Mouse (Mus musculus) limb, embryonic 11.5 days (tissue): Measurements from ENCODE around the gene Ptpn22. TPM values are rescaled to one million over a fixed set of nuclear protein-coding genes. Genes with fewer than 3 reads are reported as not detected.
"Not testable (repeated sequence)": the region's sequence is repeated elsewhere in the genome, so short reads cannot be mapped to it uniquely, and the experiment has no call there.

ENCODE experiments used
- ATAC-seq: fragments of 200-750 bp; cut with Nextera tagmentation; 2 replicates; pipeline ENCODE4 v1.8.0; 2017; ENCODE audit warnings: low read depth; ENCODE audit not compliant: insufficient number of reproducible peaks, low FRiP score, low TSS enrichment
- DNase-seq: peaks from one replicate; pipeline ENCODE4 v3.0.0-alpha.2; 2015; ENCODE audit warnings: low spot score
- H3K27ac ChIP-seq: fragments of 300-500 bp; sonication (generic); replicated peaks from 2 replicates; pipeline ENCODE4 v1.5.1; 2014; ENCODE audit warnings: low read depth, mild to moderate bottlenecking, low read length
- H3K27me3 ChIP-seq: fragments of 300-500 bp; sonication (generic); 2 replicates; pipeline ENCODE4 v1.6.1; 2014; ENCODE audit warnings: mild to moderate bottlenecking, low read length, mixed read lengths; ENCODE audit not compliant: control insufficient read depth, insufficient read depth
- H3K36me3 ChIP-seq: fragments of 300-500 bp; sonication (generic); 2 replicates; pipeline ENCODE4 v1.6.1; 2014; ENCODE audit warnings: mild to moderate bottlenecking, low read length, moderate library complexity, mixed read lengths; ENCODE audit not compliant: control insufficient read depth, insufficient read depth
- H3K4me1 ChIP-seq: fragments of 300-500 bp; sonication (generic); 2 replicates; pipeline ENCODE4 v1.6.1; 2014; ENCODE audit warnings: low read length, mixed read lengths; ENCODE audit not compliant: control insufficient read depth, insufficient read depth
- H3K4me2 ChIP-seq: fragments of 300-500 bp; sonication (generic); 2 replicates; pipeline ENCODE4 v1.6.1; 2014; ENCODE audit warnings: low read depth, mild to moderate bottlenecking, moderate library complexity; ENCODE audit not compliant: severe bottlenecking
- H3K4me3 ChIP-seq: fragments of 300-500 bp; sonication (generic); 2 replicates; pipeline ENCODE4 v1.5.1; 2014; ENCODE audit warnings: low read depth, low read length
- H3K9ac ChIP-seq: fragments of 300-500 bp; sonication (generic); 2 replicates; pipeline ENCODE4 v1.6.1; 2014; ENCODE audit warnings: mild to moderate bottlenecking, low read length
- H3K9me3 ChIP-seq: fragments of 300-500 bp; sonication (generic); 2 replicates; pipeline ENCODE4 v1.6.1; 2016; ENCODE audit warnings: low read length; ENCODE audit not compliant: control insufficient read depth
- whole genome bisulfite sequencing: fragments of 180-500 bp; shearing (Covaris S2); extraction: QIAGEN DNeasy Blood & Tissue Kit; methylation state at CpG from one replicate; pipeline ENCODE4 v1.1.7; 2014; 5-methylcytosine and 5-hydroxymethylcytosine counted together
- polyA plus RNA-seq: library from polyadenylated mRNA; unstranded; fragments of >200 nt; fragmentation: Nextera tagmentation; extraction: Ambion mirVana; gene quantifications from 2 replicates; pipeline ENCODE4 v1.2.1, GENCODE M21; 2014

The Ptpn22 gene
- polyA plus RNA-seq = 0.17 and 0.35 TPM in 2 replicates

DNA sequence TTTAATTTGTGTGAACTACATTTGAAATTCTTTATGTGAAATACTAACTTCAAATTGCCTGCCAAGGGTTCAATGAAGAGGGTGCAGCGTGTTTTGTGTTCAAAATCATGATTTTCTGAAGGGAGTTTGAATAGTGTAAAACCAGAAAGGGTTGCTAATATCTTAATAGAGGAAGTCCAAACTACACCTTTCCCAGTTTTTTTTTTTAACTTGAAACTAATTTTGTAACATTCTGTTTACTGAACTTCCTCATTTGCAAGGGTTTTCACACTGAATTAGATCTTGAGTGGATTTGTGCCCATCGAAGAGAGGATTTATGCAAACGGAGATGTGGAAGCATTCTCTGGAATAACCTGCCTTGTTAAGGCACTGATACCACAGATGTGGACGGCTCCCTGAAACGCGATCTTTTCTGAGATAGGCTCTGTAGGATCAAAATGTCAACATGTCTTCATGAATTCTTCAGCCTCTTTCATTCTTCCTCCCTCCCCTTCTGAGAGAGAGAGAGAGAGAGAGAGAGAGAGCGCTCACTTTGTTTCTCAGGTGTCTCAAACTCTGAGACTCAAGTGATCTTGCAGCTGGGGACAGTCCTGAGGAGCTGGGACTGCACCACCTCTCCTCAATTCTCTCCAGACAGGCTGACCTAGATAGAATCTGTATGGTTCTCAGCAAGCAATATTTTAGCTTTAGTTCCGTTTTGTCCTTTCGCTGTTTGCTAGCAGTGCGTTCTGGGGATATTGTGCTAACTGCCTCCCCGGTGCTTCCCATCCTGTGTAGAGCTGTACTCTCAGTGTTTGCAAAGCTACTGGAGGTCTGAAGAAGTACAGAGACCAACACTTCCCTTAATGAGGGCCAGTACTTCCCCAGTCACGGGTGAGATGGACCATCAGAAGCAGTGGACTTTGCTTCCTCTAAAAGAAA is at the start of gene Ptpn22:
Gene Ptpn22, plus strand, starts transcription at position 915 of the 921 bp plus-strand sequence.
- 79% methylated on average over 12 of the region's 12 CpGs for WGBS
- Histone ChIP-seq H3K27ac (no peak within 1 kb of the TSS), H3K36me3 (no peaks in the 10 kb centered on the region), H3K9me3 (no peaks in the 10 kb centered on the region), H3K4me1 (no peaks in the 10 kb centered on the region), H3K4me3 (no peak within 1 kb of the TSS), H3K4me2 (no peak within 1 kb of the TSS), H3K9ac (no peak within 1 kb of the TSS), H3K27me3 (no peaks in the 10 kb centered on the region)
- DNase-seq (no peak), ATAC-seq (no peak)

GRCm38 (mm10) chr3:103809799-103810150 is 49.8 kb upstream of the Ptpn22 start:
- Histone ChIP-seq H3K27ac (peak overlapping the region; percentile 63; the same call in 1 of the 2 replicates), H3K4me1 (no peaks in the 10 kb centered on the region), H3K36me3 (no peaks in the 10 kb centered on the region; the same call in 1 of the 2 replicates), H3K4me2 (peak overlapping the region; percentile 81), H3K9me3 (no peaks in the 10 kb centered on the region), H3K9ac (peak overlapping the region; percentile 83), H3K4me3 (peak overlapping the region; percentile 79), H3K27me3 (no peaks in the 10 kb centered on the region)
- no peak for DNase-seq
- 0 out of 2 replicates have a peak, but pooled peaks have one; percentile 31 for ATAC-seq
- WGBS = 2% methylated on average over 14 of the region's 14 CpGs

DNA sequence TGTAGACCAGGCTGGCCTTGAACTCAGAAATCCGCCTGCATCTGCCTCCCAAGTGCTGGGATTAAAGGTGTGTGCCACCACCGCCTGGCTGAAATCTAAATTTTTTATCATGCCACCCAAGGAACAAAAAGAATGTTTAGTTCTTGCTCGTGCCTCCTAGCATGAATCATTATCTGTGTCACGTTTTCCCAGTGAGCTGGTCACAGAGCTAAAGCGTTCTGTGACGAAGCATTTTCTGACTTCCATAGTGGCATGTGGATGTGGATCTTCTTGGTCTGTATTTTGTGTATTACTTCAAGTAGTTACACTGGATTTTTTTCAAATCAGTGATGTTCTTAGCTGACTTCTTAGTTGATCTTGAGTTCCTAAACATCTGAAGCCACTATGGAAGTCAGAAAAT is 48.6 kb upstream of the Ptpn22 start:
- Histone ChIP-seq H3K9ac (no peak overlapping the region), H3K4me1 (no peaks in the 10 kb centered on the region), H3K36me3 (peaks cover 3% of the 10 kb centered on the region; the same call in 1 of the 2 replicates), H3K4me2 (no peak overlapping the region), H3K27me3 (no peaks in the 10 kb centered on the region), H3K4me3 (no peak overlapping the region), H3K27ac (no peak overlapping the region), H3K9me3 (no peaks in the 10 kb centered on the region)
- no peak for ATAC-seq
- WGBS = 92% methylated on average over 6 of the region's 6 CpGs
- no peak for DNase-seq

GRCm38 (mm10) chr3:103827548-103827947 is 32.0 kb upstream of the Ptpn22 start:
- ATAC-seq = no peak
- H3K9me3 ChIP-seq = no peaks in the 10 kb centered on the region

GRCm38 (mm10) chr3:103829036-103829435 is 30.6 kb upstream of the Ptpn22 start:
- H3K4me3 ChIP-seq = no peak overlapping the region
- no peak overlapping the region for H3K4me2 ChIP-seq
- DNase-seq (no peak), ATAC-seq (no peak)
- no peaks in the 10 kb centered on the region for H3K9me3 ChIP-seq
- no peak overlapping the region for H3K9ac ChIP-seq
- no peak overlapping the region for H3K27ac ChIP-seq
- H3K36me3 ChIP-seq = no peaks in the 10 kb centered on the region
- no peaks in the 10 kb centered on the region for H3K27me3 ChIP-seq
- 84% methylated on average over 3 of the region's 3 CpGs for WGBS
- no peaks in the 10 kb centered on the region for H3K4me1 ChIP-seq

More at GRCm38 (mm10) chr3:103827548-103827947, 32.0 kb upstream of the Ptpn22 start:
- Histone ChIP-seq H3K9ac (no peak overlapping the region), H3K4me1 (no peaks in the 10 kb centered on the region), H3K4me3 (no peak overlapping the region), H3K36me3 (no peaks in the 10 kb centered on the region), H3K27me3 (no peaks in the 10 kb centered on the region), H3K4me2 (no peak overlapping the region), H3K27ac (no peak overlapping the region)
- no peak for DNase-seq

DNA sequence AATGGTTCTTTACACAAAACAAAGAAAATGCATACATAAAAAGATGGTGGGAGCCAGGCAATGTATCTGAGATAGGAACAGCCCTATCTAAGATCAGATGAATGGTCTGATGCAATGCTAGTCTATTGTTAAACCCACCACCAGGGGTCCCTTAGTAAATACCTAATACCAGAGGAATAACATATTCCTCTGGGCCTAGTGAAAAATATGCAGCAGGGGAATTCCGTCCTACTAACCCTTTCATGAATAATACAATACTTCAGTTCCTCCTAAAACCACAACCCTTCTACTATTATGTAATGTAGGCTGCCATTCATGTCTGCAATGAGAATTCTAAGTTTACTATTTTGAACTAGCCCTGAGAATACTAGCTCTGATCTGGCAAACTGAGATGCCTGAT is 28.9 kb upstream of the Ptpn22 start:
- DNase-seq, ATAC-seq, H3K4me1 ChIP-seq, H3K9me3 ChIP-seq, H3K36me3 ChIP-seq, H3K4me2 ChIP-seq, H3K27me3 ChIP-seq, H3K4me3 ChIP-seq, H3K27ac ChIP-seq, H3K9ac ChIP-seq: not testable (repeated sequence)
- WGBS = 81% methylated on average over 1 of the region's 1 CpGs

DNA sequence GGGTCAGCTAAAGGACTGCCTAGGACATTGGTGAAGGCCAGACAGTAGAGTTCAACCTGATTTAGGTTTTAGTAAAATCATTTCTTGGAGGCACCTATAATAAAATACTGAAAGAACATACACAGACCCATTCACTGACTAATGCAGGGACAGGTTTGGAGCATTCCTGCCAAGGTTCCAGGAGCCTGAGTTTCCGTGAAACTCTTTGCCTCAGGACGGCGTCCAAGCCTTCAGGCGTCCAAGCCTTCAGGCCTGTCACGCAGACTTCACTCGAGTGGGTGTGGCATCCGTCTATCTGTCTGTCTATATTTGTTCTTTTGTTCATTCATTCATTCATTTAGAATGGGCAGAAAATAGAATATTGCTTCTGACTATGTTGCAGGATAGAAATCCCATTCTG is 28.4 kb upstream of the Ptpn22 start:
- no peak for DNase-seq
- 90% methylated on average over 7 of the region's 7 CpGs for whole genome bisulfite sequencing
- no peaks in the 10 kb centered on the region for H3K4me1 ChIP-seq
- H3K27ac ChIP-seq = no peak overlapping the region
- ATAC-seq = no peak
- H3K36me3 ChIP-seq = no peaks in the 10 kb centered on the region
- H3K9ac ChIP-seq = no peak overlapping the region
- no peak overlapping the region for H3K4me3 ChIP-seq
- no peaks in the 10 kb centered on the region for H3K27me3 ChIP-seq
- H3K4me2 ChIP-seq = no peak overlapping the region
- no peaks in the 10 kb centered on the region for H3K9me3 ChIP-seq

DNA sequence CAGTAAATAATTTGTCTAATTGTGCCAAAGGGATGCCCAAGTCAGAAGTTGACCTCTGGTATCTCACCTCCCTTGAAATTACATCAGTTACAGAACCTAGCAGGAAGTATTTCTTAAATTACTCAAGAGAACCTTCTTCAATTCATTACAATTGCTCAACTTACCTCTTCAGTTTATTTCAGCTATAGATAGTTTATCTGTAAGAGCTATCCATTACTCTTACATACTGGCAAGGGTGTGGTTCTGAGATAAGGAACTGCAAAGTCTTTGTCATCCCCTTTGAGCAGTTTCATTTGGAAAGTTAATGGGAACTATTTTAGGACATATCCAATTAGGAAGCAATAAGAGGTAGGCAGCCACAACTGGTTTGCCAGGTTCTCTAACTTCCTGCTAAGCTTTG is 27.2 kb upstream of the Ptpn22 start, which contains the start of gene Bcl2l15:
Gene Bcl2l15, plus strand, starts transcription at position 176 of the 400 bp plus-strand sequence.
- Histone ChIP-seq H3K4me3 (no peak within 1 kb of the TSS), H3K36me3 (no peaks in the 10 kb centered on the region), H3K9me3 (no peaks in the 10 kb centered on the region), H3K4me2 (no peak within 1 kb of the TSS), H3K9ac (no peak within 1 kb of the TSS), H3K27me3 (no peaks in the 10 kb centered on the region), H3K27ac (no peak within 1 kb of the TSS), H3K4me1 (no peaks in the 10 kb centered on the region)
- ATAC-seq (no peak), DNase-seq (no peak)
